Mouse (Mus musculus): ENCODE data around the gene Proser2.

The Proser2 gene

GRCm38 (mm10) chr2:6081108-6081507 is 48.9 kb downstream of the Proser2 start:
- in situ Hi-C loops (cut with MboI; ENCODE audit: unreplicated experiment in 2 of 2) = no loop called here

DNA sequence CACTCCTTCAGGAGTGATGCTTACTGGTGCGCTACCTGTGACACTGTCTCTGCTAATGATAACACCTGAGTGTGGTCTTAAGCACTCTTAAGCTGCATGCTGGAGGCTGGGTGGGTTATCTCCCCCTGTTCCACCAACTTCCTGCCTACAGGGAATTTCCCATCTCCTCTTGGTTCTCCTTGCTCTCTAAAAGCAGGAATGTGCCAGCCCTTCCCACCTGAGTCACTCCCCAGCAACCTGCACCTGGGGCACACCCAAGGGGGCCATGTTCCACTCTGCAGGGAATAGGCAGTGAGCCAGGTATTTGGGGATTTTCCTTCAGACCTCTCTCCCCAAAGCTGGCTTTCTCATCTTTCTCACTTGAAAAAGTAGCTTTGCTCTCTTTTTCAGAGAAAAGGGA is 50.0 kb downstream of the Proser2 start:
- in situ Hi-C loops (cut with MboI; ENCODE audit: unreplicated experiment in 2 of 2) = no loop called here

DNA sequence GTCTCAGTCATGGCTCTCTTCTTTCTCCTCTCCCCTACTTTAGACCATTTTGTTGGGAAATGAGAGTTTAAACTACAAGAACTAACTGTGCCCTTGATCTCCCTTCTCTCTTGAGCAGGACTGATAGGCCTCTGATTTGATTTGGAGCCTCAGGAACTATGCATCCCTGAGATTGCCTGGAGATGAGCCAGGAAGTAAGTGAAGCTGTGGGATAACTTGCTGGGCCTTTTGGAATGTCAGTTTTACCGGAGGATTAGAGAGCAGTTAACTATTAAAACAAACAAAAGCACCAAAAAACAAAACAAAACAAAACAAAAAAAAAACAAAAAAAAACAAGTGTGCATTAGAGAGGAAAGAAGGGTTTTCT is 54.5 kb downstream of the Proser2 start:
- in situ Hi-C loops (cut with MboI; ENCODE audit: unreplicated experiment in 2 of 2) = no loop called here

DNA sequence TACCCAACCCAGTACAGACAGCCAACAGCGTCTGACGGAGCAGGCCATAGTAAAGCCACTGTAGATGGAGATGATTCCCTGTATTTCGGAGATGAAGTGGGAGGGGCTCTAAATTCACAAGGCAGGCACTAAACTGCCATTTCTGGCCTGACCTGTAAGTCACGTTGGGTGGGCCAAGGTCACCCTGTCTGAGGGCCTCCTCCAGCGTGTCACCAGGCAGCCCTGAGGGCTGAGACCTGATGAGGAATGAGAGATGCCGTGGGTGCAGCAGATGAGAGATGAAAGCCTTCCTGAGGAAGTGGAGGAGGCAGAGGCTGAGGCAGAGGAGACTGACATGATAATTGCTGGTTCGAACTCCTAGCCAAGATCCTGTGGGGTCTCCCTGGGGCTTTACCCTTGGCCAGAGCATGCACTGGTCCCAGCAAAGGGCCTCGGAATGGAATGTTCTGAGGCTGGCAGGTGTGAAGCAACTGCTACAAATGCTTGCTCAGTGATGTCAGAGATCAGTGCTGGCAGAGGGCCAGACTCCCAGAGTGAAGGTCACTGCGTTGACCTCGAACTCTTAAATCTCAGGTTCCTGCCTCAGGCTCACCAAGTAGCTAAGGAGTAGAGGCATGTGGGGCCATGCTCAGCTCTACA is 55.0 kb downstream of the Proser2 start:
- in situ Hi-C loops (cut with MboI; ENCODE audit: unreplicated experiment in 2 of 2) = no loop called here

DNA sequence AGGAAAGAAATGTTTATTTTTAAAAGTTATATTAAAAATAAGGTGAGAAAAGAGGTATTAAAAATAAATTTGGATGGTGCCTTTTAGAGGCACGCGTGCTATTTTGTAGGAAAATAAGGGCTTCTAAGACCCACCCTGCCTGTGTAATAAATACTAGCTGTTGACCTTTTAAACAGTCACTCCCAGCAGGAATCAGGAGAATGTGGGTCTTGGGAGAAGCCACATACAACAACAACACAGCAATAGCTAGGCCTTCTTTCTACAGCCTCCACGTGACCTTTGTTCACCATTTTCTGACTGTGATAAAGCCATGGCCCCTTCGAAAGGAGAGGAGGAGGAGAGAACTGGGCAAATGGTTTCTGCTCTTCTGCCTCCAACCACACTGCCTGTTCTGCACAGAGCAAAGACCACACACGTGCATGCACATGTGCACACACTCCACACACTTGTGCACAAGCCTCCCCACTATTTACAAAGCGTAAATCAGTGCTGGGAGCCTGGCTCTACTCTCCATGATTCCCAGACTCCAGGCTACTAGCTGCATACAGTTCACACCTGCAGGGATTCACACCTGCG is 57.2 kb downstream of the Proser2 start:
- in situ Hi-C loops (cut with MboI; ENCODE audit: unreplicated experiment in 2 of 2) = no loop called here

- in situ Hi-C loops (cut with MboI; ENCODE audit: unreplicated experiment in 2 of 2) = no loop called here
These were observed 58.2 kb downstream of the Proser2 start for GRCm38 (mm10) chr2:6071598-6072440.

GRCm38 (mm10) chr2:6070925-6071324 is 59.1 kb downstream of the Proser2 start:
- in situ Hi-C loops (cut with MboI; ENCODE audit: unreplicated experiment in 2 of 2) = no loop called here

DNA sequence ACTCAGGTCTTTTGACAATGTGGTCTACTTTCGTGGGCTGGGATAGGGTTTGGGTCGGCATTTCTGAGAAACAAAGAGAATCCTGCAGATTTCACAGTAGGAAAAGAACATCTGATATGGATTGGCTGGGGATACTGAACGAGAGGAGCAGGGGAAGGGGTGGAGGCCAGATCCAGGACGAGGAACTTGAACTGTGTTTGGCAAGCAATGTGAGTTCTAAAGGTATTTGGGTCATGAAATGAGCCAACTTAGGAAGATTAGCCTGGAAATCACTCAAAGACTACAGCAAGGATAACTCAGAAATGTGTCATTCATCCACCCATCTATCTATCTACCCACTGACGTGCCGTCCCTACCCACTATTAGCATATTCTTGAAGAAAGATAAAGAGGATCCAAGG is 62.7 kb downstream of the Proser2 start:
- in situ Hi-C loops (cut with MboI; ENCODE audit: unreplicated experiment in 2 of 2) = no loop called here

DNA sequence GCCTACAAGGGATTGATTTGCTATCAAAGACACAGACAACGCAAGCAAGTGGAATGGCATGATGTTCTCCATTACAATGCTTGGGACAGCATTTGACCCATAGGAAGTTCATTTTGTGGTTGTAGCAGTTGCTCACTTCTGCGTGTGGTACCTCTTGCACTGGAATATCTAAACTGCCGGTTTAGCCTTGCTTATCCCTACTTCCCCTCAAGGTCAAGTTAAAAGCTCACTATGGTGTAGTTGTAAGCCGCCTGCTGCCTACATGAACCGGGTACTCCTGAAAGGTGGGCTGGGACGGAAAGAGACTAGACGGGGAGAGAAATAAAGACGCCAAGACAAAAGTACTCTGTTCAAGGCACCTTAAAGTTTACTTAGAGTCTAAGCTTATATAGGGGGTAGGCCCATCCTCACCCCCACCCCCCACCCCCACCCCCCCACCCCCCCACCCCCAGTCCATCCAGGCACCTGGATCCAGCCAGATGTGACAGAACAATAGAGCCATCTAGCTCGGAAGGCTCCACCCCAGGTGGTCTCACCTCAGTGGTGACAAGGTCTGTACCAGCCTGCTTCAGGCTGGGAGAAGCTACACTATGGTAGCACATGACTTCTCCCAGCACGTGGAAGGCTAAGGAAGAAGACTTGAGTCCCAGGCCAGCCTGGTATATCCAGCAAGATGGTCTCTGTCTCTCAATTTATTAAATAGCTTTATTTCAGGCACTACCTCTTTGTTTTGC is 69.8 kb downstream of the Proser2 start:
- in situ Hi-C loops (cut with MboI; ENCODE audit: unreplicated experiment in 2 of 2) = no loop called here

DNA sequence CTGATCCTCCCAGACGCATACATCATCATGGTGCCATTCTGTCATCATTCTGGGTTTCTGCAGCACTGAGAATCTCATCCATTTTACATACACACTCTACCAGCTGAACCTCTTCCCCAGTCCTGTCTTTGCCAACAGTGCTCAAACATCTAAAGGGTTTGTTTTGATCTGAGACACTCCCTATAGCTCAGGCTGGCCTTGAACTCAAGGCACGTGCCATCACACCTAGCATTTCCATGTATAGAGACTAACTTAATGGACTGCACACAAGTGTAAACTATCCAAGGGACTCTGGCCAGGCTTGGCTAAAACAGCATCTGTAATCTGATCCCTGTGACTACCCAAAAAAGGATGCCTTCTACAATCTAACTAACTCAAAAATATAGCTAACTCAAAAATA is 70.7 kb downstream of the Proser2 start:
- in situ Hi-C loops (cut with MboI; ENCODE audit: unreplicated experiment in 2 of 2) = no loop called here

DNA sequence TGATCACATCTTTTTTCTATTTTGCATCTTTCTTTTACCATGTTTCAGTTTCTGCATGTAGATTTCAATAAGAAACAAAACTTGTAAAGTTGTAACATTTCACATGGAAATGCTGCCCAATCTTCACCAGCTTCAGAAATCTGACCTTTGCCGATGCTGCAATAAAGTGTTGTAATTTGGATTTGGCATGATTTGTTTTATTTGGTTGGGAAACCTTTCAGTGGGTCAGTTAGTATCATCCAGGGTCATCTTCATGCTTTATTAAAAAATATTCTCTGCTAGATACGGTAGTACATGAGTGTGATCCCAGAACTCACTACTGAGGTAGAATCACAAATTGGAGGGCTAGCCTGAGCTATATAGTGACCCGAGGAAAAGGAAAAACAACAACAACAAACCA is 73.5 kb downstream of the Proser2 start:
- in situ Hi-C loops (cut with MboI; ENCODE audit: unreplicated experiment in 2 of 2) = no loop called here

DNA sequence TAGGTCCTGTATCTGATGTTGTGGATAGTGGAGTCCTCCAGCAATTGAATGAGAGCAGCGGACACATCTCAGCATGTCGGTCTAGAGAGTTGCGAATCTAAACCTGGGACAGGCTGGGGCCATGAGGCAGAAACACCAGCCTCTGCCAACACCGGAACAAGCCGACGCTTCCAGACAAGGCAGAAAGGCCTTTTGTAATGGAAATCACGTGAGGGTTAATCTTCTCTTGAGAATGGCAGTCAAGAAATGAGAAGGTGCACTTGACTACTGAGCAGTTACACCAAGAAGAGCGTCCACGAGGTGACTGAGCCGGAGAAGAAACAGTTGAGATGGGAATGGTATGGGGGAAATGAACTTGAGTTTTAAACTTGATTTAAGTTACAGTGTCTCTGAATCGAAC is 74.5 kb downstream of the Proser2 start:
- in situ Hi-C loops (cut with MboI; ENCODE audit: unreplicated experiment in 2 of 2) = no loop called here

DNA sequence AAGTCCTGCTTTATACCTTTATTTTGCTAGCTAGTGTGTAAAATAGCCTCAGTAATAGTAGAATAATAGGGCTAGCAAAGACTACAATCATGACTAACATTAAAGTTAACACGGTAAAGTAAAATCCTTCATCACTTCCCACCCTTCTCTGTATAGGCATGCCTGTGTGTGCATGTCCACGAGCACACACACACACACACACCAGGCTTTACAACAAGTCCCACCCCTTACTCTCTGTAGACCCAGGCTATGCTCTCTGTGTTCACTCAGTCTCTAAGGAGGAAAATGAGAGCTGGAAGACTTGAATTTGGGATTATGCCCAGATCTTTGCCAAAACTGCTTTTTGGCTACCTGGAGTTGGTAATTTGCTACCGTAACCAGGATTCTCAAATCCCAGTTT is 81.0 kb downstream of the Proser2 start:
- in situ Hi-C loops (cut with MboI; ENCODE audit: unreplicated experiment in 2 of 2) = no loop called here

- in situ Hi-C loops (cut with MboI; ENCODE audit: unreplicated experiment in 2 of 2) = no loop called here
These were observed 81.4 kb downstream of the Proser2 start for GRCm38 (mm10) chr2:6048570-6048969.
